Mouse (Mus musculus) limb, embryonic 10.5 days (tissue): ENCODE measurements at regions not wholly inside any gene's neighbourhood (a gene's known extent, or its start where the extent isn't known, plus 50 kb on each side); places are given as distances from the start of the nearest gene placed in this dataset.

Source experiments
- DNase-seq: peaks from one replicate; pipeline ENCODE4 v3.0.0-alpha.2; 2017; ENCODE audit warnings: low spot score
- H3K27ac ChIP-seq: fragments of 300-500 bp; sonication (generic); 2 replicates; pipeline ENCODE4 v1.5.1; 2016; ENCODE audit warnings: mild to moderate bottlenecking
- H3K27me3 ChIP-seq: fragments of 300-500 bp; sonication (generic); 2 replicates; pipeline ENCODE4 v1.6.1; 2016; ENCODE audit warnings: low read depth, mild to moderate bottlenecking; ENCODE audit not compliant: poor library complexity, severe bottlenecking
- H3K36me3 ChIP-seq: fragments of 300-500 bp; sonication (generic); 2 replicates; pipeline ENCODE4 v1.6.1; 2016; ENCODE audit warnings: mild to moderate bottlenecking, moderate library complexity
- H3K4me1 ChIP-seq: fragments of 300-500 bp; sonication (generic); 2 replicates; pipeline ENCODE4 v1.6.1; 2016
- H3K4me3 ChIP-seq: fragments of 300-500 bp; sonication (generic); 2 replicates; pipeline ENCODE4 v1.5.1; 2016; ENCODE audit warnings: mild to moderate bottlenecking, moderate library complexity
- H3K9me3 ChIP-seq: fragments of 300-500 bp; sonication (generic); replicated peaks from 2 replicates; pipeline ENCODE4 v1.6.1; 2016; ENCODE audit warnings: mild to moderate bottlenecking
- WGBS: fragments of 180-500 bp; shearing (Covaris S2); methylation state at CpG from one replicate; pipeline ENCODE4 v1.1.7; 2016; 5-methylcytosine and 5-hydroxymethylcytosine counted together

DNA sequence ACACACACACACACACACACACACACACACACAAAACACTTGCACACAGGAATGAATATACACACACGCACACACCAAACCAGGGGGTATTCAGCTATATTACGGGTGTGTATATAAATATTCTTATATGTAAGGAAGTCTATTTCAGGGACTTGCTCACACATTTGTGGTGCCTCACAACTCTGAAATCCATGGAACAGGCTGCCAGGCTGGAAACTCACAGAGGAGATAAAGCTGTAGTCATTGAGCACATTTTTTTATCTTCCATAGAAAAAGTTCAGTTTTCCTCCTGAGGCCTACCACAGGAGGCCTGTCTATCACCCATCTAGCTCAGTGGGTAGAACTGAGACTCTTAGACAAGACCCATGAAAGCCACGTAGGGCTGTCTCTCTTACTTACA lies 83.8 kb downstream of the Ier5 start:
- Histone ChIP-seq H3K27me3 (peaks cover 3% of the 10 kb centered on the region; the same call in 1 of the 2 replicates), H3K27ac (no peak overlapping the region), H3K4me3 (no peak overlapping the region), H3K4me1 (peaks cover 9% of the 10 kb centered on the region; the same call in 1 of the 2 replicates), H3K9me3 (no peaks in the 10 kb centered on the region), H3K36me3 (no peaks in the 10 kb centered on the region)
- WGBS, result 95% methylated on average over 3 of the region's 3 CpGs
- no peak for DNase-seq

DNA sequence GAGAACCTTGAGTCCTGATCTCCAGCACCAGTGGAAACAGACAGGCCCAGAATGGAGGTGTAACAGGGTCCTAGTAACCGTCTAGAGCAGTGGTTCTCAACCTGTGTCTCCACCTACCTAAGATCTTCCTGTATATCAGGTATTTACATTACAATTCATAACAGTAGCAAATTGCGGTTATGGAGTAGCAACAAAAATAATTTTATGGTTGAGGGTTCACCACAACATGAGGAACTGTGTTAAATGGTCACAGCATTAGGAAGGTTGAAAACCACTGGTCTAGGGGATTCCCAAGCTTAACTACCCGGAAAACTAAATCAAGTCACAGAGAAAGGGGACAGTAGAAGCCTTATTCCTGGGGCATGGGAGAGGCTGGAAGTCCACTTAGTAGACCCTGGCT lies 84.5 kb downstream of the Ier5 start:
- DNase-seq, result no peak
- H3K27ac ChIP-seq, result no peak overlapping the region
- H3K27me3 ChIP-seq, result peaks cover 10% of the 10 kb centered on the region
- peaks cover 9% of the 10 kb centered on the region; the same call in 1 of the 2 replicates for H3K4me1 ChIP-seq
- WGBS, result 90% methylated on average over 3 of the region's 3 CpGs
- no peak overlapping the region for H3K4me3 ChIP-seq
- H3K36me3 ChIP-seq, result no peaks in the 10 kb centered on the region
- no peaks in the 10 kb centered on the region for H3K9me3 ChIP-seq

DNA sequence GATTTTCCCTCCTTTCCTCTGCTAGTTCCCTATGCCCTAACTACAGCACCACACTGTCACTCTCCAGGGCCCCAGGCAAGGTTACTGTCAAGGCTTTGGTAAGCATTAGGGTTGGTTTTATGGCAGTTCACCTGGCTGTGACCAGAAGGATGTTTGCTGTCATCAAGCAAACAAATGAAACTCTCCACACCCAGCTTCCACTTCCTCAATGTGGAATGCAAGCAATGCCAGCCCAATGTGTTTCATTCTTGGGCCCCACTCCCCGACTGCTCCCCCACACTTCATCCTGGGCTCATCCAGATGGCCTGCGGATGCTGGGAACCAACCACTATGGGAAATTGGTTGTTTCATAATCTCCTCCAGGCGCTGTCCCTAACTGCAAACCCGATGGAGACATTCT lies 85.7 kb downstream of the Ier5 start:
- H3K4me1 ChIP-seq, result peaks cover 9% of the 10 kb centered on the region; the same call in 1 of the 2 replicates
- H3K27ac ChIP-seq, result no peak overlapping the region
- 65% methylated on average over 4 of the region's 4 CpGs for WGBS
- no peaks in the 10 kb centered on the region for H3K36me3 ChIP-seq
- DNase-seq, result no peak
- no peaks in the 10 kb centered on the region for H3K9me3 ChIP-seq
- H3K4me3 ChIP-seq, result no peak overlapping the region
- peaks cover 16% of the 10 kb centered on the region for H3K27me3 ChIP-seq

DNA sequence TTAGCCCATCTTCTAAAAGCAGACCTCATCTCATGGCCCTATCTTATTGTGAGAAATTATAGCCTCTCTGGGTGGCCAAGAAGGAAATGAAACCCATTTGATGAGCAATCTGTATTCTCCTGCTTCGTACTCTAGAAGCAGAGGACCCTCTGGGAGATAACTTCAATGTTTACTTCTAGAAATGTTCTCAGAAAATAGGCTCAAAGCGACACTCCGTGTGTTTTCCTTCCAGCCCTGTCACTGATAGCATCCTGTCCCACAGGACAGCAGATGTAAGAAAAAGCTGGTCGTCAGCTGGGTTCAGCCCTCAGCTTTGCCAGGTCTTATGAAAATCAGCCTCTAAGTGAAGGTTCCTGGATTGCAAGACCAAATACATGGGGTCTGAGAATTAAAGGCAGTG lies 86.1 kb downstream of the Ier5 start:
- H3K36me3 ChIP-seq, result no peaks in the 10 kb centered on the region
- DNase-seq, result no peak
- H3K27me3 ChIP-seq, result peaks cover 16% of the 10 kb centered on the region
- no peak overlapping the region for H3K4me3 ChIP-seq
- whole genome bisulfite sequencing, result 82% methylated on average over 4 of the region's 4 CpGs
- peaks cover 9% of the 10 kb centered on the region; the same call in 1 of the 2 replicates for H3K4me1 ChIP-seq
- H3K9me3 ChIP-seq, result no peaks in the 10 kb centered on the region
- H3K27ac ChIP-seq, result no peak overlapping the region

DNA sequence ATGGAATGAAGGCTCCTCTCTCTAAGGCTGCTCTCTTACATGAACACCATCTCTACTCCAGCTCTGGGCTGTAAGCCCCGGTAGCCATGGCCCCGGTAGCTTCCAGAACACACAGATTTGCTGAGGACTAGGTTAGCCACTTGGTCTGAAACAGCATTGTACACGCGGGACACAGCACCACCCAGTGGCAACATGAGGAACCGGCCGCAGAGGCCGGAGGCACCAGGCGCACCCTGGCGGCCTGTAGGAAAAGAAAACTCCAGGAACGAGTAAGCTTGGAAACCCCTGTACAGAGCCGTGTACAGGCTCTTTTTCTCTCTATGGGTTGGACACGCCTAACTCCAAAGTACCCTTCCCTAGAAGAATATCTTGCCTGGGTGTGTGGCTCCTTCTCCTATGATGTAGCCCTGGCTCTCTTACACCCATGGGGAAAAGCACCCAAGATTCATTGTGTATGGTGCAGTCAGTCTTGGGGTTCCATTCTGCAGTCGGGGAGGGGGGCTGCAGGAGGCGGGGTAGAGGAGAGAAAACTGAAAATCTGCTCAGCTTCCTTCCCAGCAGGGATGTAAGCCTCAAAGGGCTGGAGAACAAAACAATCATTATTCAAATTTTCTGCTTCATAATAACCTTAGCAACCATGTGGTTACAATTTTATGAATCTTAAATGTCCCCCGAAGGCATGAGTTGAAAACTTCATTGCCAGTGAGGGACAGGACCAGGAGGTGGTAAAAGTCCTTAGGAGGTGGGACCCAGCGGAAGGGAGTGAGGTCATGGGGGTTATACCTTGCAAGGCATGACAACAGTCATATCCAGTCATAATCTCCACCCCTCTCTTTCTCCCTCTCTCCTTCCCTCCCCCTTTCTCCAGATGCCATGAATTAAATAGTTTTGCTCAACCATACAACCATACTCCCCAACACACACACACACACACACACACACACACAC lies 92.6 kb downstream of the Ier5 start:
- Histone ChIP-seq H3K9me3 (no peaks in the 10 kb centered on the region), H3K36me3 (no peaks in the 10 kb centered on the region), H3K27me3 (peaks cover 16% of the 10 kb centered on the region), H3K27ac (no peak overlapping the region), H3K4me1 (peaks cover 9% of the 10 kb centered on the region; the same call in 1 of the 2 replicates), H3K4me3 (no peak overlapping the region)
- 24% methylated on average over 16 of the region's 16 CpGs for WGBS
- peak; percentile 91 for DNase-seq

DNA sequence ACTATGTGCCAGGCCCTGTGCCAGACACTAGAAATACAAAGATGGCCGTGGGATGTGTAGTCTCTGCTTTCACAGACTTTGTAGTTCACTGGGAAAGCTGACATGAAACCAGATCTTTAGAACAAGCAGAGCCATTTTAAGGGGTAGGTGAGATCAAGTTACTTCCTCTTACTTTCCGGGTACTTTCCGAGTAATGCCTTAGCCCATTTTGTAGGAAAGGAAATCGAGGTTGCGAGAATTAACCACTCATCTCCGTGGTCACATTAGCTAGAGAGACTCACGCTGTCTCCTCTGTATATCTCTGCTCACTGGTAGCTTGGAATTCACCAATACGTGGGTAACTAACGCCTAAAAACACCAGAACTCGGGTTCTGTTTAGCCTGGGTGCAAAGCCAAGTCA lies 93.3 kb downstream of the Ier5 start:
- no peaks in the 10 kb centered on the region for H3K9me3 ChIP-seq
- 86% methylated on average over 10 of the region's 10 CpGs for WGBS

DNA sequence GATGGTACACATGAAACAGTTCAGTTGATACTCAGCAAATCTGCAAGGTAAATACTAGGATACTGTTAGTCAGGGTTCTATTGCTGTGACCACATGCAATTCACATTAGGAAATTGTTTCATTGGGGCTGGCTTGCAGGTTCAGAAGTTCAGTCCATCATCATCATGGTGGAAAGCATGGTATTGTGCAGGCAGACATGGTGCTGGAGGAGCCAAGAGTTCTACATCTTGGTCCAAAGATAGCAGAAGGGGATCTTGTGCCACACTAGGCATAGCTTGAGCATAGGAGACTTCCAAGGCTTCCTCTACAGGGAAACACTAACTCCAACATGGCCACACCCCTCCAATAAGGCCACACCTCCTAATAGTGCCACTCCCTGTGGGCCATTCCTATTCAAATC lies 99.1 kb downstream of the Ier5 start:
- H3K27me3 ChIP-seq, result no peaks in the 10 kb centered on the region
- H3K4me1 ChIP-seq, result peaks cover 9% of the 10 kb centered on the region
- no peak overlapping the region for H3K27ac ChIP-seq
- DNase-seq, result no peak
- no peaks in the 10 kb centered on the region for H3K9me3 ChIP-seq
- H3K36me3 ChIP-seq, result no peaks in the 10 kb centered on the region
- no peak overlapping the region for H3K4me3 ChIP-seq

More for the DNA sequence above, 93.3 kb downstream of the Ier5 start:
- Histone ChIP-seq H3K4me3 (no peak overlapping the region), H3K27ac (no peak overlapping the region), H3K36me3 (no peaks in the 10 kb centered on the region), H3K27me3 (peaks cover 16% of the 10 kb centered on the region), H3K4me1 (peaks cover 9% of the 10 kb centered on the region; the same call in 1 of the 2 replicates)
- DNase-seq, result no peak

DNA sequence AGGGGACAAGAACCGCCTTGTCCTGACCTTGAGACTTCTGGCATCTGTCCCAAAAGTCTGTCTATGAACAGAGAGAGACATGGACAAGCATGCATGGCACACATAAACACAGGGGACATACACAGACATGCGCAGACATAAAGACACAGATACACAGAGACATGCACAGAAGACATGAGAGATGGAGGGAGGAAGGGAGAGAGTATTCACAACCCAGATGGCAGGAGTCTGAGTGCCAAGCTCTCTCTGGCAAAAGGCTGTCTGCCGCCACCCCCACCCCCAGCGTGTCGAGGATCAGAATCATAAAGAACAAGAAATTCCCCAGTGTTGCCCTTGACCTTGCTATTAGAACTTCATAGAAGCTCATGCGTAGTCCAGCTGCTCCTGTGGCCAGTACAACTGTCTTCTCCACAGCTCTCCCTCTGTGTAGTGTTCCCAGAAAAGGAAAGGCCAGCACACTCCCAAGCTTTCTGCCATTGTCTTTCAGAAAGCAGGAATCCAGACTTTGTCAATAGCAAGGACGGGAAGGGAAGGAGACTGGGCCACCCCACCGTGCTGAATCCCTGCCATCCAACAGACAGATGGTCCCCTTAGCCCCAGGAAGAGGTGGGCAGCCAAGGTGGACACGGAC lies 99.8 kb downstream of the Ier5 start:
- no peaks in the 10 kb centered on the region for H3K9me3 ChIP-seq
- H3K27ac ChIP-seq, result no peak overlapping the region
- H3K27me3 ChIP-seq, result no peaks in the 10 kb centered on the region
- DNase-seq, result no peak
- H3K36me3 ChIP-seq, result no peaks in the 10 kb centered on the region
- 87% methylated on average over 9 of the region's 9 CpGs for WGBS
- H3K4me3 ChIP-seq, result no peak overlapping the region
- peaks cover 10% of the 10 kb centered on the region for H3K4me1 ChIP-seq

DNA sequence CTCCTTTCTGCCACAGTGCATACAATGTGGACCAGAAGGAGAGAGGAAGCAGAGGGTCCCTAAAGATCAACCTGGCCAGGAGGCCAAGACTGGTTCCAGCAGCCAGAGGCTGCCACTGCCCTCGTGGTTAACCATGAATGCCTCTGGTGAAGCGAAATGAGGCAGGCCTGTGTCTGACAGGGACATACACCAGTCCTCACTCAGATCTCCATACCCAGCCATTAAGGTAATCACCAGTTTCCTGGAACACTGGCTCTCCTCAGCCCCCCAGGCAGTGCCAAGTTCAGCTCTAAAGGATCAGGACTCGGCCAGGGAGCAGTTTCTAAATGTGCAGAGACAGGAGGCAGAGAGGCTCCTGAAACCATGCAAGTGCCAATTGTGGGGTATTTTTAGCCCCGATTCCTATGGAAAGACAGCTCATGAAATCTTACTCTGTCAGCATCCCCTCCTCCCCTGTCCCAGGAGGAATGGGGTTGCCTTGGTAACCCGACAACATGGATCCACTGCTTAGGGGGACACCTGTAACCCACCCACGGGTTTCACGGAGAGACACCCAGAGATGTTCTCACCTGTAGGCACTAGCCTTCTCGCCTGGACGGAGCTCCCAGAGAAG lies 103.6 kb downstream of the Ier5 start:
- DNase-seq, result no peak
- WGBS, result 72% methylated on average over 9 of the region's 9 CpGs

DNA sequence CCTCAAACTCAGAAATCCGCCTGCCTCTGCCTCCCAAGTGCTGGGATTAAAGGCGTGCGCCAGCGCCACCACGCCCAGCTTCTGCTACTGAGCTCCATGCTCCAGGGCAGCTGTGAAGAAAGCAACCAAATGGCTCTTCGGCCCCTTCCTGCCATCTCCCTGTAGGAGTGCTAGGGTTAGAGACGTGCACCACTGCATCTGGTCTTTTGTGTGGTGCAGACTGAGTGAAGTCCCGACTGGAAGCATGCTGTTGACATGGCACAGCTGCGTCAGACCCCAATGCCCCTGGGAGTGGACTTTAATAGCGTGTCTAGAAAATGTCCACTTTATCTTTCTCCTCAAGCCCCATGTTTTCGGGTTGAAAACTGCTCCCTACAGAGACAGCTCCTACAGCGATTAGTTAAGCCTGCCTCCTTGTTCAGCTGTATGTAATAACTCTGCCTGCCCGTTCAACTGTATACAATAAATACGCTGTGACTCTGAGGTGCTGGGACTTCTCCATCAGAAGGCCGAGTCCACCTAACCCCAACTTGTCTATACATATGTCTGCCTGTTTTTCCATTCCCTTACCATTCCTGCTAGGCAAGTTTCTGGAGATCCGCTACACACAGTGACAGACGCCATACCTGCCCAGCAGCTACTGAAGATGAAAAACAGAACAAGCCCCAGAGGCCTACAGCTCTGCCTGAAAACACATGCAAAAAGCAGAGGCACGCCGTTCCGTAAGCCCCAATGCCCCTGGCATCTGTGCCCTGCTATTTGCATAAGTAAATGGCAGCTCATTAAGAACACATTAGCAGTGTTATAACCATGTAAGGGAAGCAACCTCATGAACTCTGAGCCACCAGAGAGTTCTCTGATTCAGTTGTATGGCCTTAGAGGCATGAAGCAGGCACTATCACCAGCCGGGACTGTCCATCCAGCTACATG lies 105.2 kb downstream of the Ier5 start:
- H3K4me3 ChIP-seq, result no peak overlapping the region
- DNase-seq, result no peak
- H3K27ac ChIP-seq, result no peak overlapping the region
- H3K27me3 ChIP-seq, result no peaks in the 10 kb centered on the region
- WGBS, result 87% methylated on average over 21 of the region's 21 CpGs
- peaks cover 14% of the 10 kb centered on the region for H3K4me1 ChIP-seq
- no peaks in the 10 kb centered on the region for H3K9me3 ChIP-seq
- H3K36me3 ChIP-seq, result no peaks in the 10 kb centered on the region

More for the DNA sequence above, 103.6 kb downstream of the Ier5 start:
- Histone ChIP-seq H3K27ac (peak overlapping the region; percentile 71), H3K4me1 (peaks cover 14% of the 10 kb centered on the region), H3K27me3 (no peaks in the 10 kb centered on the region), H3K9me3 (no peaks in the 10 kb centered on the region), H3K36me3 (no peaks in the 10 kb centered on the region), H3K4me3 (no peak overlapping the region)

DNA sequence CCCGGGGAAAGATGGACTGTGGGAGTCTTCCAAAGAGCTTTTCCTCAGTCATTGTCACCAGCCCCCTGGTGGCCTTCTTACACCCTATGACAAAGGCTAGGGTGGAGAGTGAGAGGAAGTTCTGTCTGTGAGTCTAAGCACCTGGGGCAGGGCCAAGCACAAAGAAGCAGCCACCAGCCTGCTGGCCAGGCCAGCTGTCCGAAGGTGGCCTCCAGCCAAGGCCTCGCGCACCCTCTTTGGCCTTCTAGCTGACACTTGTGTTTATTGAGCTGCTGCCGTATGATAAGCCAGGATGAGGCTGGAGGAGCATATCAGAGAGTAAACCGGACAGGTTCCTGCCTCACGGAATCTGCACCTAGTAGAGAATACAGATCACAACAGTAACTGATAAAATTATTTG lies 99.0 kb upstream of the Cacna1e start:
- Histone ChIP-seq H3K27me3 (no peaks in the 10 kb centered on the region), H3K36me3 (no peaks in the 10 kb centered on the region), H3K4me3 (no peak overlapping the region), H3K27ac (no peak overlapping the region), H3K9me3 (no peaks in the 10 kb centered on the region), H3K4me1 (no peaks in the 10 kb centered on the region)
- DNase-seq, result no peak
- 84% methylated on average over 7 of the region's 7 CpGs for WGBS

DNA sequence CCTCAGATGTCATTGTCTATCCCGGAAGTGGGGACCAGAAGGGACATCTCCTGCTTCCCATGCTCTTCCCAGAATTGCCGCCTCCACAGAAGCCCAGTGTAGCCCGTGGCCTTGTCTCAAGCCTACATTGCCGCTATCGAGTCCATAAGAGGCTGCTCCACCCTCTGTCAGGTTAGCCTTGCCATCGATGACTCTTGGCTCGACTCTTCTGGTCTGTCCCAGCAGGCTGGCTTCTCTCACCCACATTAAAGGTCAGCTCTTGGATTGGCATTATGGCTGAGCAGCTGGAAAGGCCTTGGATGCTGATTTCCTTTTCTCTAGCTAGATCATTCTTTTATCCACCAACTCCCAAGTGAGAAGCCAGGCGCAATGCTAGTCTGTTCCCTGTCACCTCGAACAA lies 98.5 kb upstream of the Cacna1e start:
- H3K4me3 ChIP-seq, result no peak overlapping the region
- no peak overlapping the region for H3K27ac ChIP-seq
- H3K4me1 ChIP-seq, result no peaks in the 10 kb centered on the region
- H3K9me3 ChIP-seq, result no peaks in the 10 kb centered on the region
- DNase-seq, result no peak
- H3K36me3 ChIP-seq, result no peaks in the 10 kb centered on the region
- H3K27me3 ChIP-seq, result no peaks in the 10 kb centered on the region
- 89% methylated on average over 9 of the region's 9 CpGs for WGBS
